Comparison of ENCODE assay signal across 12 mouse cellular contexts in genomic region chr2:58137676-58138075, GRCm38 (mm10). TPM values are rescaled to one million over a fixed set of nuclear protein-coding genes. Genes with fewer than 3 reads are reported as not detected.
A peak's percentile ranks its signal among the peaks of the same experiment; 100 is the strongest.
DNase-seq lines count a peak whose midpoint lies in the region; ATAC-seq and TF ChIP-seq lines count a peak whose summit lies in the region.
"Had no signal": no experiment of that assay in that cellular context is flagged by ENCODE, and none has a peak within 500 bp of the region (broad histone marks: within the 10 kb centered on the region; RNA-seq: fewer than 3 reads in every experiment).

No protein-coding gene starts in this region.

- H3K4me1 ChIP-seq in lung, postnatal 0 days (ENCODE audit: insufficient read depth, low read depth, low read length), result no peaks in the 10 kb centered on the region
- H3K4me1 ChIP-seq: embryonic facial prominence, embryonic 12.5 days; heart, embryonic 13.5 days; midbrain, embryonic 15.5 days had no signal

- peak; percentile 43 for DNase-seq in lung, postnatal 0 days (ENCODE audit: low spot score)
- no peak for DNase-seq in lung, postnatal 14 days
- peak; percentile 46 to 59 for DNase-seq in thymus, postnatal 36 days
- DNase-seq in layer of hippocampus, adult 8-10 months (ENCODE audit: low spot score in 2 of 2), result no peak
- no peak for DNase-seq in kidney, adult 9 months
- DNase-seq in heart, adult 8-10 months (ENCODE audit: low spot score), result no peak
- DNase-seq: right cerebral cortex, postnatal 25 days had no signal

- no peak for TF ChIP-seq EP300 in lung, postnatal 0 days (IDR thresholded peaks at IDR 0.05)

- H3K27ac ChIP-seq in lung, postnatal 0 days (ENCODE audit: low read length), result no peak overlapping the region
- H3K27ac ChIP-seq: embryonic facial prominence, embryonic 12.5 days; heart, embryonic 13.5 days; midbrain, embryonic 15.5 days had no signal

- H3K36me3 ChIP-seq in lung, postnatal 0 days (ENCODE audit: insufficient read depth, low read length), result no peaks in the 10 kb centered on the region
- H3K36me3 ChIP-seq: embryonic facial prominence, embryonic 12.5 days; heart, embryonic 13.5 days; midbrain, embryonic 15.5 days had no signal

- no peak overlapping the region for H3K9ac ChIP-seq in lung, postnatal 0 days (replicated peaks; ENCODE audit: low read depth)
- H3K9ac ChIP-seq: embryonic facial prominence, embryonic 12.5 days; heart, embryonic 13.5 days; midbrain, embryonic 15.5 days had no signal

- no peak for TF ChIP-seq CTCF in lung, postnatal 0 days (IDR thresholded peaks at IDR 0.05)

- 66% methylated on average over 7 of the region's 7 CpGs for WGBS in lung, postnatal 0 days

- ATAC-seq in lung, postnatal 0 days, result no peak
- peak; percentile 93 to 95 for ATAC-seq in hematopoietic stem cell, adult 5-6 weeks (replicated peaks in 1 of 2; ENCODE audit: insufficient read depth in 1 of 2, low FRiP score in 2 of 2, low TSS enrichment in 1 of 2, low read depth in 1 of 2, poor library complexity in 2 of 2, severe bottlenecking in 2 of 2)
- peak; percentile 93 for ATAC-seq in megakaryocyte-erythroid progenitor cell, adult 5-6 weeks (replicated peaks; ENCODE audit: low FRiP score, low TSS enrichment, poor library complexity, severe bottlenecking)
- ATAC-seq: midbrain, embryonic 15.5 days had no signal

- no peak overlapping the region for H3K4me3 ChIP-seq in lung, postnatal 0 days (ENCODE audit: low read depth, low read length)
- H3K4me3 ChIP-seq: embryonic facial prominence, embryonic 12.5 days; heart, embryonic 13.5 days; midbrain, embryonic 15.5 days had no signal

- no peaks in the 10 kb centered on the region for H3K9me3 ChIP-seq in lung, postnatal 0 days (ENCODE audit: low read length)
- H3K9me3 ChIP-seq: embryonic facial prominence, embryonic 12.5 days; heart, embryonic 13.5 days; midbrain, embryonic 15.5 days had no signal

- no peaks in the 10 kb centered on the region for H3K27me3 ChIP-seq in lung, postnatal 0 days (replicated peaks; ENCODE audit: insufficient read depth, low read length)
- H3K27me3 ChIP-seq: embryonic facial prominence, embryonic 12.5 days; heart, embryonic 13.5 days; midbrain, embryonic 15.5 days had no signal

- H3K4me2 ChIP-seq in lung, postnatal 0 days (replicated peaks; ENCODE audit: low read depth, low read length), result no peak overlapping the region
- H3K4me2 ChIP-seq: embryonic facial prominence, embryonic 12.5 days; heart, embryonic 13.5 days; midbrain, embryonic 15.5 days had no signal

RNA-seq across cellular contexts. Expression of gene Cytip, which starts 57.7 kb away (rescaled TPM):
- polyA plus RNA-seq in lung, postnatal 0 days (2015; fragmentation: Nextera tagmentation; extraction: Ambion mirVana), result 16.3 and 19.0 TPM in 2 replicates
- total RNA-seq in hematopoietic stem cell, adult 5-6 weeks (2017), result 106 and 114 TPM in 2 replicates
- 3.9 and 8.5 TPM in 2 replicates for total RNA-seq in megakaryocyte-erythroid progenitor cell, adult 5-6 weeks (2014; fragmentation: Nextera tagmentation)
- total RNA-seq in megakaryocyte-erythroid progenitor cell, adult 5-6 weeks (2017), result 6.6 and 13.2 TPM in 2 replicates
- 1 to 10 TPM in 2 of 4 experiments, not detected in 2; 1.3 TPM for total RNA-seq in layer of hippocampus, adult 8-10 months (2022)
- 1 to 10 TPM in 2 of 4 experiments, under 1 TPM in 2; 0.54 to 3.1 (median 0.95) TPM for total RNA-seq in heart, adult 8-10 months (2022)

Comparison
In these comparisons a context has a peak if more than half of its experiments do, and no peak if none do; other contexts are left out.
1. DNase-seq: peak in lung, postnatal 0 days (single experiment) and thymus, postnatal 36 days (2 of 2); none in lung, postnatal 14 days (single experiment), layer of hippocampus, adult 8-10 months (0 of 2), kidney, adult 9 months (single experiment) and heart, adult 8-10 months (single experiment).